In the genomic region with DNA sequence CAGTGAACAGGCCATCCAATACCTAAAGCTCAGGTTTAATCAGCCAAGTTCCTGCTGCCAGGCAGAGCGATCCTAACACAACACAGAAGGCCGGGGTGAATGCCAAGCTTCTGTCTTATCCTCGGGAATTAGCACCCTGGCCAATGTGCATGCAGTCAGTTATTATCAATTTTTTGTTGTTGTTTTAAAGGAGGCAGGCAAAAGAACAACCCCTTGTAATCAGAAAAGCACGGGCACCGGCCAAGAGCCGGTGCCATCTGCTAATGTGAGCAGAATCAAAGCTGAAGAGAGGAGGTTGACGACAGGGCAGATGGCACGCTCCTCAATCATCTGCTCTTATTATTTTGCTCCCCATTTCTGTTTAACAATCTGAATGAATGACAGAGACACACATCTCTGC, we compare ENCODE assay signal across 10 mouse cellular contexts.
DNase-seq lines count a peak whose midpoint lies in the region; ATAC-seq and TF ChIP-seq lines count a peak whose summit lies in the region.
"Had no signal": no experiment of that assay in that cellular context is flagged by ENCODE, and none has a peak within 500 bp of the region (broad histone marks: within the 10 kb centered on the region; RNA-seq: fewer than 3 reads in every experiment).

No protein-coding gene starts in this region.

- H3K4me2 ChIP-seq in hindbrain, embryonic 11.5 days (replicated peaks; ENCODE audit: low read depth, low read length) = no peak overlapping the region
- no peak overlapping the region for H3K4me2 ChIP-seq in hindbrain, embryonic 13.5 days
- H3K4me2 ChIP-seq: liver, embryonic 15.5 days had no signal

- H3K4me1 ChIP-seq in hindbrain, embryonic 11.5 days (replicated peaks; ENCODE audit: control insufficient read depth, insufficient read depth, low read length) = no peaks in the 10 kb centered on the region
- H3K4me1 ChIP-seq in hindbrain, embryonic 10.5 days (replicated peaks) = peaks cover 9% of the 10 kb centered on the region; the same call in 1 of the 2 replicates
- peaks cover 32% of the 10 kb centered on the region for H3K4me1 ChIP-seq in hindbrain, embryonic 13.5 days (replicated peaks)
- H3K4me1 ChIP-seq in olfactory bulb, adult 2 months (ENCODE audit: control insufficient read depth, insufficient read depth, low read length) = peaks cover 9% of the 10 kb centered on the region
- H3K4me1 ChIP-seq in limb, embryonic 10.5 days = peaks cover 14% of the 10 kb centered on the region
- H3K4me1 ChIP-seq: liver, embryonic 15.5 days had no signal

- H3K4me3 ChIP-seq in hindbrain, embryonic 11.5 days (ENCODE audit: low read depth, low read length) = no peak overlapping the region
- no peak overlapping the region for H3K4me3 ChIP-seq in hindbrain, embryonic 10.5 days
- no peak overlapping the region for H3K4me3 ChIP-seq in hindbrain, embryonic 13.5 days
- H3K4me3 ChIP-seq in olfactory bulb, adult 2 months (ENCODE audit: insufficient read depth, low read depth, low read length) = no peak overlapping the region
- H3K4me3 ChIP-seq in limb, embryonic 10.5 days = no peak overlapping the region
- no peak overlapping the region for H3K4me3 ChIP-seq in left cerebral cortex, adult 2 months
- H3K4me3 ChIP-seq: liver, embryonic 15.5 days had no signal

- intact Hi-C loops in left cerebral cortex, adult 2 months (cut with DNase I) = no loop called here

- ATAC-seq in hindbrain, embryonic 11.5 days (ENCODE audit: low FRiP score) = no peak
- ATAC-seq in hindbrain, embryonic 13.5 days (ENCODE audit: low FRiP score) = no peak
- no peak for ATAC-seq in megakaryocyte-erythroid progenitor cell, adult 5-6 weeks (replicated peaks; ENCODE audit: low FRiP score, low TSS enrichment, poor library complexity, severe bottlenecking)

- no peak for TF ChIP-seq CTCF in olfactory bulb, adult 2 months (IDR thresholded peaks at IDR 0.05; ENCODE audit: insufficient read depth, low read depth, low read length)
- no peak for TF ChIP-seq CTCF in left cerebral cortex, adult 2 months (IDR thresholded peaks at IDR 0.05)

- 72% methylated on average over 8 of the region's 8 CpGs for WGBS in hindbrain, embryonic 11.5 days
- 88% methylated on average over 8 of the region's 8 CpGs for WGBS in hindbrain, embryonic 10.5 days
- WGBS in hindbrain, embryonic 13.5 days = 54% methylated on average over 8 of the region's 8 CpGs
- whole genome bisulfite sequencing in olfactory bulb, adult 2 months = 41% methylated on average over 8 of the region's 8 CpGs
- 93% methylated on average over 8 of the region's 8 CpGs for WGBS in limb, embryonic 10.5 days

- no peak overlapping the region for H3K9ac ChIP-seq in hindbrain, embryonic 11.5 days (ENCODE audit: low read depth, low read length)
- H3K9ac ChIP-seq in hindbrain, embryonic 13.5 days = no peak overlapping the region
- H3K9ac ChIP-seq: liver, embryonic 15.5 days had no signal

- no peaks in the 10 kb centered on the region for H3K27me3 ChIP-seq in hindbrain, embryonic 11.5 days (ENCODE audit: control insufficient read depth, insufficient read depth, low read length)
- H3K27me3 ChIP-seq in hindbrain, embryonic 10.5 days (ENCODE audit: insufficient read depth, poor library complexity, severe bottlenecking) = no peaks in the 10 kb centered on the region
- no peaks in the 10 kb centered on the region for H3K27me3 ChIP-seq in hindbrain, embryonic 13.5 days
- H3K27me3 ChIP-seq in limb, embryonic 10.5 days (ENCODE audit: low read depth, poor library complexity, severe bottlenecking) = no peaks in the 10 kb centered on the region
- H3K27me3 ChIP-seq: liver, embryonic 15.5 days had no signal

- no peak for DNase-seq in hindbrain, embryonic 11.5 days (ENCODE audit: low spot score)
- DNase-seq in hindbrain, embryonic 10.5 days (ENCODE audit: low spot score) = no peak
- peak; percentile 76 to 83 for DNase-seq in cerebellum, postnatal 25 days
- no peak for DNase-seq in limb, embryonic 10.5 days (ENCODE audit: low spot score)
- no peak for DNase-seq in left cerebral cortex, adult 2 months (ENCODE audit: extremely low spot score in 1 of 2, low spot score in 2 of 2)
- DNase-seq: kidney, postnatal 14 days had no signal

- peak overlapping the region; percentile 36; the same call in 1 of the 2 replicates for H3K27ac ChIP-seq in hindbrain, embryonic 11.5 days (ENCODE audit: low read depth, low read length)
- no peak overlapping the region for H3K27ac ChIP-seq in hindbrain, embryonic 10.5 days
- H3K27ac ChIP-seq in hindbrain, embryonic 13.5 days = peak overlapping the region; percentile 64
- peak overlapping the region; percentile 44; the same call in 1 of the 2 replicates for H3K27ac ChIP-seq in olfactory bulb, adult 2 months (ENCODE audit: insufficient read depth, low read depth, low read length)
- no peak overlapping the region for H3K27ac ChIP-seq in limb, embryonic 10.5 days
- no peak overlapping the region for H3K27ac ChIP-seq in left cerebral cortex, adult 2 months
- H3K27ac ChIP-seq: liver, embryonic 15.5 days had no signal

- TF ChIP-seq POLR2A in olfactory bulb, adult 2 months (IDR thresholded peaks at IDR 0.05; ENCODE audit: insufficient read depth, low read depth, low read length) = no peak

- H3K9me3 ChIP-seq in hindbrain, embryonic 11.5 days (ENCODE audit: control insufficient read depth, low read length) = no peaks in the 10 kb centered on the region
- no peaks in the 10 kb centered on the region for H3K9me3 ChIP-seq in hindbrain, embryonic 10.5 days
- no peaks in the 10 kb centered on the region for H3K9me3 ChIP-seq in hindbrain, embryonic 13.5 days
- H3K9me3 ChIP-seq in limb, embryonic 10.5 days (replicated peaks) = no peaks in the 10 kb centered on the region
- H3K9me3 ChIP-seq: liver, embryonic 15.5 days had no signal

- no peaks in the 10 kb centered on the region for H3K36me3 ChIP-seq in hindbrain, embryonic 11.5 days (ENCODE audit: control insufficient read depth, insufficient read depth, low read length)
- H3K36me3 ChIP-seq in hindbrain, embryonic 10.5 days = no peaks in the 10 kb centered on the region
- no peaks in the 10 kb centered on the region for H3K36me3 ChIP-seq in hindbrain, embryonic 13.5 days
- no peaks in the 10 kb centered on the region for H3K36me3 ChIP-seq in limb, embryonic 10.5 days
- H3K36me3 ChIP-seq: liver, embryonic 15.5 days had no signal

Comparison
In these comparisons a context has a peak if more than half of its experiments do, and no peak if none do; other contexts are left out.
1. H3K27ac ChIP-seq: peak in hindbrain, embryonic 11.5 days (single experiment), hindbrain, embryonic 13.5 days (single experiment) and olfactory bulb, adult 2 months (single experiment); none in hindbrain, embryonic 10.5 days (single experiment), limb, embryonic 10.5 days (single experiment) and left cerebral cortex, adult 2 months (single experiment).
2. DNase-seq: peak in cerebellum, postnatal 25 days (2 of 2); none in hindbrain, embryonic 11.5 days (single experiment), hindbrain, embryonic 10.5 days (single experiment), limb, embryonic 10.5 days (single experiment) and left cerebral cortex, adult 2 months (0 of 2).